Mouse (Mus musculus) myocyte (in vitro differentiated cells): ENCODE measurements around the gene Ccl20.

ENCODE experiments used
- E2F4 ChIP-seq: IDR thresholded peaks from one replicate; pipeline ENCODE4 v1.6.1; 2011; ENCODE audit warnings: mild to moderate bottlenecking, control low read depth, moderate library complexity; ENCODE audit not compliant: insufficient read depth
- MAX ChIP-seq: IDR thresholded peaks from one replicate; pipeline ENCODE4 v1.6.1; 2011; ENCODE audit warnings: low read depth, mild to moderate bottlenecking, control low read depth
- MYOG ChIP-seq, 3 experiments: IDR thresholded peaks; one replicate each; pipeline ENCODE4 v1.6.1; 2011; ENCODE audit warnings: control low read depth in 2 of 3, low read depth in 2 of 3, mild to moderate bottlenecking in 2 of 3; ENCODE audit not compliant: insufficient read length in 2 of 3, control insufficient read depth in 1 of 3, insufficient read depth in 1 of 3
- POLR2A ChIP-seq: IDR thresholded peaks from one replicate; pipeline ENCODE4 v1.6.1; 2011; ENCODE audit warnings: low read depth, mild to moderate bottlenecking, control low read depth, moderate library complexity; ENCODE audit not compliant: insufficient read length
- TCF3 ChIP-seq: IDR thresholded peaks from one replicate; pipeline ENCODE4 v1.6.1; 2011; ENCODE audit warnings: low read depth, control low read depth; ENCODE audit not compliant: insufficient read length
- USF1 ChIP-seq: IDR thresholded peaks from one replicate; pipeline ENCODE4 v1.6.1; 2011; ENCODE audit warnings: low read depth, mild to moderate bottlenecking, control low read depth, moderate library complexity

DNA sequence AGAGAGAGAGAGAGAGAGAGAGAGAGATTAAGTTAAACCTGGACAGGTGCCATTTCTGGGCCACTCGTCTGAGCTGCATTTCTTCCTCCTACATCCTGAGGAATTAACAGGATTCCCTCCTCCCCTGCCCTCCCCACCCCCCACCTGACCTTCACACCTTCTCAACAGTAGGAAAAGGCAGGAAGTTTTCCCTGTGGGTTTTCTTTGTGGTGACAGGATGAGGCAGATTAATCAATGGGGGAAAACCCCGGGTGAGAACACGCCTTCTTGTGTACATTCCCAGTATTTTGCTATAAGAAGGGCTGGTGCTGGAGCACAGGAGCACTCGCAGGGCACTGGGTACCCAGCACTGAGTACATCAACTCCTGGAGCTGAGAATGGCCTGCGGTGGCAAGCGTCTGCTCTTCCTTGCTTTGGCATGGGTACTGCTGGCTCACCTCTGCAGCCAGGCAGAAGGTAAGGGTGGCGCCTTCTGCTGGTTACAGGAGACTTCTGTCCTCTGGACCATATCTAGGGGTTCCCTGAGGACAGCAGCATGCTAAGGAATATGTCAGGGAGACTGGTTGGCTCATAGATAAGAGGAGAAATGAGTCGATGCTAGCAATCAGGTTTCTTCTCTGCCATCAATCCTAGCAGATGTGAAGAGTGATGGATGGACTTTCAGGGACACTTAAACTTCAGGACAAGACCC lies at the start of gene Ccl20:
- TF ChIP-seq POLR2A (no peak), E2F4 (no peak), USF1 (no peak), TCF3 (no peak), MAX (no peak), MYOG (IDR thresholded peaks at IDR 0.05; ENCODE audit: control insufficient read depth in 1 of 3, insufficient read depth in 1 of 3, insufficient read length in 2 of 3, low read depth in 2 of 3) (no peak)
